In the genomic region with DNA sequence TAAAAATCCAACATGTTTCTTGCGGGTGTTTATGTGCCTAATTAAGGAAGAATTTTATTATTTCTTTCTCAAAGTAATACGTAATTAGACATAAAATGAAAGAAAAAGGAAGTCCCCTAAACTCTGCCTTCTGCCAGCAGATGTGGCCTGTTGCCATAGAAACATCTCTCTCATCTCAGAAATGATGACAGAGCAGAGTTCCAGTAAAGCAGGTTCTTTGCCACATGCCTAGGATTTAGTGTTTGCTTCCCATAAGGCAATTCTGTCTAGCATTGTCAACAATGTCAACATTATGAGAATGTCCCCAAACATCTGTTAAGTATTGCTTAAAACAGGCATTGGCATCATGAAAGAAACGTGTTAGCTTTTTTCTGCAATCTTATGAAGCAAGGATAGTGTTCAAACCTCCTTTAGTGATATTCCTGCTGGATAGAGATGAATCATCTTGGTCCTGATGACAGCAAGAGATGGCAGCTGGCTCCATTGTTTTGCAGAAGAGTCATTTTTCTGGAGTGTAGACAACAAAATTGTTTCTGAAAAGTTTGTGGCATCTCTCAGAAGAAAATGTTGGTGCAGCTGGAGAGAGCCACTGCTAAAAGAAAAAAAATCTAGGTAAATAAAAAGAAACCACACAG, we compare ENCODE assay signal across 21 mouse cellular contexts. TPM values are rescaled to one million over a fixed set of nuclear protein-coding genes. Genes with fewer than 3 reads are reported as not detected.
DNase-seq lines count a peak whose midpoint lies in the region; ATAC-seq and TF ChIP-seq lines count a peak whose summit lies in the region.
"Had no signal": no experiment of that assay in that cellular context is flagged by ENCODE, and none has a peak within 500 bp of the region (broad histone marks: within the 10 kb centered on the region; RNA-seq: fewer than 3 reads in every experiment).

No protein-coding gene starts in this region.

- peak; percentile 62; the same call in 1 of the 2 replicates for ATAC-seq in forebrain, embryonic 15.5 days (replicated peaks)
- no peak for ATAC-seq in forebrain, embryonic 11.5 days (replicated peaks; ENCODE audit: low FRiP score)
- no peak for ATAC-seq in lung, postnatal 0 days
- ATAC-seq: intestine, embryonic 15.5 days had no signal

- H3K4me1 ChIP-seq in forebrain, embryonic 15.5 days: peaks cover 29% of the 10 kb centered on the region
- H3K4me1 ChIP-seq in forebrain, embryonic 11.5 days (replicated peaks; ENCODE audit: control insufficient read depth, insufficient read depth, low read length): no peaks in the 10 kb centered on the region
- H3K4me1 ChIP-seq in lung, postnatal 0 days (ENCODE audit: insufficient read depth, low read depth, low read length): no peaks in the 10 kb centered on the region
- H3K4me1 ChIP-seq: embryonic facial prominence, embryonic 15.5 days; heart, embryonic 15.5 days; intestine, embryonic 15.5 days had no signal

- intact Hi-C loops in heart, postnatal 10 days (cut with DNase I): no loop called here

- no peak overlapping the region for H3K4me2 ChIP-seq in forebrain, embryonic 15.5 days (replicated peaks)
- no peak overlapping the region for H3K4me2 ChIP-seq in forebrain, embryonic 11.5 days (ENCODE audit: low read depth, low read length, severe bottlenecking)
- H3K4me2 ChIP-seq in lung, postnatal 0 days (replicated peaks; ENCODE audit: low read depth, low read length): no peak overlapping the region
- H3K4me2 ChIP-seq: embryonic facial prominence, embryonic 15.5 days; heart, embryonic 15.5 days; intestine, embryonic 15.5 days; midbrain, embryonic 12.5 days; neural tube, embryonic 13.5 days had no signal

- TF ChIP-seq EP300 in lung, postnatal 0 days (IDR thresholded peaks at IDR 0.05): no peak

- H3K27ac ChIP-seq in forebrain, embryonic 15.5 days (replicated peaks): peak overlapping the region; percentile 12; the same call in 1 of the 2 replicates
- no peak overlapping the region for H3K27ac ChIP-seq in forebrain, embryonic 11.5 days (ENCODE audit: low read depth, low read length)
- H3K27ac ChIP-seq in lung, postnatal 0 days (ENCODE audit: low read length): no peak overlapping the region
- H3K27ac ChIP-seq: embryonic facial prominence, embryonic 15.5 days; heart, embryonic 15.5 days; intestine, embryonic 15.5 days; midbrain, embryonic 12.5 days; neural tube, embryonic 13.5 days; stomach, postnatal 0 days had no signal

- H3K4me3 ChIP-seq in forebrain, embryonic 15.5 days: no peak overlapping the region
- no peak overlapping the region for H3K4me3 ChIP-seq in forebrain, embryonic 11.5 days (ENCODE audit: low read depth, low read length)
- H3K4me3 ChIP-seq in lung, postnatal 0 days (ENCODE audit: low read depth, low read length): no peak overlapping the region
- H3K4me3 ChIP-seq: embryonic facial prominence, embryonic 15.5 days; heart, embryonic 15.5 days; intestine, embryonic 15.5 days; midbrain, embryonic 12.5 days; neural tube, embryonic 13.5 days had no signal

- H3K36me3 ChIP-seq in forebrain, embryonic 15.5 days: no peaks in the 10 kb centered on the region
- H3K36me3 ChIP-seq in forebrain, embryonic 11.5 days (ENCODE audit: control insufficient read depth, insufficient read depth, low read length): no peaks in the 10 kb centered on the region
- H3K36me3 ChIP-seq in lung, postnatal 0 days (ENCODE audit: insufficient read depth, low read length): no peaks in the 10 kb centered on the region
- H3K36me3 ChIP-seq: embryonic facial prominence, embryonic 15.5 days; G1E; heart, embryonic 15.5 days; intestine, embryonic 15.5 days; midbrain, embryonic 12.5 days; neural tube, embryonic 13.5 days had no signal

- TF ChIP-seq CTCF in lung, postnatal 0 days (IDR thresholded peaks at IDR 0.05): no peak

- no peak overlapping the region for H3K9ac ChIP-seq in forebrain, embryonic 15.5 days (replicated peaks)
- H3K9ac ChIP-seq in forebrain, embryonic 11.5 days (ENCODE audit: low read length): no peak overlapping the region
- H3K9ac ChIP-seq in lung, postnatal 0 days (replicated peaks; ENCODE audit: low read depth): no peak overlapping the region
- H3K9ac ChIP-seq: embryonic facial prominence, embryonic 15.5 days; heart, embryonic 15.5 days; intestine, embryonic 15.5 days; midbrain, embryonic 12.5 days; neural tube, embryonic 13.5 days had no signal

- no peaks in the 10 kb centered on the region for H3K27me3 ChIP-seq in forebrain, embryonic 15.5 days
- H3K27me3 ChIP-seq in forebrain, embryonic 11.5 days (ENCODE audit: control insufficient read depth, insufficient read depth, low read length): no peaks in the 10 kb centered on the region
- no peaks in the 10 kb centered on the region for H3K27me3 ChIP-seq in lung, postnatal 0 days (replicated peaks; ENCODE audit: insufficient read depth, low read length)
- H3K27me3 ChIP-seq: embryonic facial prominence, embryonic 15.5 days; heart, embryonic 15.5 days; intestine, embryonic 15.5 days; midbrain, embryonic 12.5 days; neural tube, embryonic 13.5 days had no signal

- no peak for DNase-seq in forebrain, embryonic 11.5 days (ENCODE audit: low spot score)
- DNase-seq in lung, postnatal 0 days (ENCODE audit: low spot score): peak; percentile 28
- no peak for DNase-seq in lung, postnatal 25 days (ENCODE audit: low spot score)
- DNase-seq in Muller cell, postnatal 12 days (ENCODE audit: inconsistent ontology term): peak; percentile 94
- DNase-seq in mesoderm, embryonic 11.5 days (ENCODE audit: low read depth, low spot score): peak; percentile 7
- no peak for DNase-seq in heart, postnatal 10 days
- DNase-seq in right cerebral cortex, adult 18-20 months: no peak
- DNase-seq: adrenal gland, postnatal 36 days; B cell, adult 2 months; cerebellum, adult 11 months; kidney, postnatal 14 days; lung, adult 18-20 months; thymus, postnatal 36 days had no signal

- no peaks in the 10 kb centered on the region for H3K9me3 ChIP-seq in forebrain, embryonic 15.5 days
- no peaks in the 10 kb centered on the region for H3K9me3 ChIP-seq in forebrain, embryonic 11.5 days (ENCODE audit: control insufficient read depth, low read length)
- no peaks in the 10 kb centered on the region for H3K9me3 ChIP-seq in lung, postnatal 0 days (ENCODE audit: low read length)
- H3K9me3 ChIP-seq: embryonic facial prominence, embryonic 15.5 days; G1E; heart, embryonic 15.5 days; intestine, embryonic 15.5 days; midbrain, embryonic 12.5 days; neural tube, embryonic 13.5 days had no signal

- 19% methylated on average over 3 of the region's 3 CpGs for WGBS in forebrain, embryonic 15.5 days
- 64% methylated on average over 3 of the region's 3 CpGs for WGBS in forebrain, embryonic 11.5 days
- WGBS in lung, postnatal 0 days: 51% methylated on average over 3 of the region's 3 CpGs

RNA-seq across cellular contexts. Expression of a gene that starts 42.5 kb away (rescaled TPM):
- 107 and 112 TPM in 2 replicates for polyA plus RNA-seq in forebrain, embryonic 15.5 days (2015; fragmentation: Nextera tagmentation; extraction: Ambion mirVana)
- 44.0 and 50.1 TPM in 2 replicates for polyA plus RNA-seq in forebrain, embryonic 11.5 days (2014; fragmentation: Nextera tagmentation; extraction: Ambion mirVana)
- polyA plus RNA-seq in lung, postnatal 0 days (2015; fragmentation: Nextera tagmentation; extraction: Ambion mirVana): 10.3 and 12.8 TPM in 2 replicates
- total RNA-seq in heart, postnatal 10 days (2021): under 1 TPM; 0.25 to 0.67 TPM
- polyA plus RNA-seq: G1E had no signal

Comparison
In these comparisons a context has a peak if more than half of its experiments do, and no peak if none do; other contexts are left out.
1. DNase-seq: peak in lung, postnatal 0 days (single experiment), Muller cell, postnatal 12 days (single experiment) and mesoderm, embryonic 11.5 days (single experiment); none in forebrain, embryonic 11.5 days (single experiment), lung, postnatal 25 days (single experiment), heart, postnatal 10 days (0 of 2) and right cerebral cortex, adult 18-20 months (single experiment).